Mouse (Mus musculus): ENCODE measurements around the gene Nexn. TPM values are rescaled to one million over a fixed set of nuclear protein-coding genes. Genes with fewer than 3 reads are reported as not detected.
A peak's percentile ranks its signal among the peaks of the same experiment; 100 is the strongest.

The Nexn gene
- polyA plus RNA-seq, 1 experiment = 0.38 TPM

DNA sequence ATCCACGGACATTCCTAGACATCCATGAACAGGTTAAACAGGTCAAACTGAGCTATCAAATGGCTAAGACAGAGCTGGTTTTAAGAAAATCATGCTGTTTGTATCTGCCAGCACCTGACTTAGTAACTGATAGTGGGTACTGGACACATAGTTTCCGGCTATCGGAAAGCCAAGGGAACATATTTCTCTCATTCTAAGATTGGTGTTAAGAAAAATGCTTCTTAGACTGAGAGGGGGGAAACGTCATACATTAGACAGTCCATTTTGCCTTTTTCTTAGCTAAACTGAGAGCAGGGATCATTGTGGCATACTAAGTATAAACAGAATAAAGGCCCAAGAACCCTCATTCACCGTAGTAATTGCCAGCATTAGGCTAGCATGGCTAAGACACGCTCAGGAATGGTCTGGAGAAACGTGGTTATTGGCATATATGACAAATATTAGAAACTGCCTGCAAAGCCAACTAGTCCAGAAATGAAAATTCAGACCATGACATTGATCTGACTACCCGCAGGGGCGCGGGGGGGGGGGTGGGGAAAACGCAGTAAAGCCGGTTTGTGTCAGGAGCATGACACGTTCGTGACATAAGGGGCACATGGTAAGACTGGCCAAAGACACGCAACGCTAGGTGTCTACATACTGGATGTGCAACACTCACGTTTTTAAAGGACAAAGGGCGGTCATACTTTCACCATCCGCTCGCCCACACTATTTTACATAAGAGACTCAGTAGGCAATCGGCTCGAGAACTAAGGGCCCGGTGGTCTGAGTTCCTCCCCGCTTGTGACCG, 56.8 kb downstream of the Nexn start:
- WGBS = 1% methylated on average over 25 of the region's 25 CpGs
- peak overlapping the region; percentile 97 for H3K4me3 ChIP-seq (ENCODE audit: insufficient read depth, low read depth, low read length)
- DNase-seq = peak; percentile 63
- peaks cover 20% of the 10 kb centered on the region for H3K4me1 ChIP-seq (ENCODE audit: control insufficient read depth, insufficient read depth, low read length)
- TF ChIP-seq POLR2A (IDR thresholded peaks at IDR 0.05; ENCODE audit: low read depth, low read length) (no peak), CTCF (conservative IDR thresholded peaks at IDR 0.05; ENCODE audit: insufficient read depth, insufficient read length, low read depth, low read length) (no peak)
- no peaks in the 10 kb centered on the region for H3K36me3 ChIP-seq (ENCODE audit: control insufficient read depth, insufficient read depth, low read length)
- H3K27ac ChIP-seq (ENCODE audit: insufficient read depth, low read depth, low read length) = peak overlapping the region; percentile 100
- H3K27me3 ChIP-seq (replicated peaks; ENCODE audit: control insufficient read depth, insufficient read depth, low read length) = no peaks in the 10 kb centered on the region

DNA sequence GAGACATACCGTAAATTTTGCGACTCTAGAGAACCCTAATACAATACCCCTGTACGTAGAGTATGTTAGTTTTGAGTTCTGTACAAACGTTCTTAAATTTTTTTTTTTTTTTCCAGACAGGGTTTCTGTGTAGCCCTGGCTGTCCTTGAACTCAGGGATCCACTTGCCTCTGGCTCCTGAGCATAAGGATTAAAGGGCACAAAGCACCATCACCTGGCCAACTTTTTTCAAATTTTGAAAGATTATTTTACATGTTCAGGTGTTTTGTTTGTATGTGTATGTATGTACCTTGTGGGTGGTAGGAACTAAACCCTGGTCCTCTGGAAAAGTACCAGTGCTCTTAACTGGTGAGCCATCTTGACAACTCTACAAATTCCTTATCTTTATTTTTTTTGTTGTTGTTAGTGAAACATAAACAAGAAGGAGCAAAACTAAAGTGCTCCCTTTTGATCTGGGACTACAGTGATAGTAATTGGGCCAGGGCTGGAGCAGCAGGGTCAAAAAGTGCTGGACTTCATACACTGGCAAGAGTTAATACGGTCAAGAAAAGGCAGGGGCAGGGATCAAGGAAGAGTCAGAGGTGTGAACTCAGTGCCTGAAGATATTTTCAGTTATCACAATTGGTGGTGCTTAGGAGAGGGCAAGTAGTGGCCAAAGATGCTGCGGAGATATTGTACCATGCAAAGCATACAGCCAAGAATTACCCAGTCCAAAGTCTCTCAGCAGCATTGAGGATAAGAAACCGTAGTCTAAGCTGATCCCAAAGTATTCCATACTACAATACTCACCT, 57.9 kb downstream of the Nexn start:
- WGBS = 81% methylated on average over 7 of the region's 7 CpGs

GRCm38 (mm10) chr3:152207156-152207555, 59.0 kb downstream of the Nexn start:
- no peak for DNase-seq
- no peaks in the 10 kb centered on the region for H3K27me3 ChIP-seq (replicated peaks; ENCODE audit: control insufficient read depth, insufficient read depth, low read length)
- 97% methylated on average over 4 of the region's 4 CpGs for WGBS
- no peak for TF ChIP-seq CTCF (conservative IDR thresholded peaks at IDR 0.05; ENCODE audit: insufficient read depth, insufficient read length, low read depth, low read length)
- TF ChIP-seq POLR2A (IDR thresholded peaks at IDR 0.05; ENCODE audit: low read depth, low read length) = no peak
- H3K36me3 ChIP-seq (ENCODE audit: control insufficient read depth, insufficient read depth, low read length) = no peaks in the 10 kb centered on the region
- no peak overlapping the region for H3K4me3 ChIP-seq (ENCODE audit: insufficient read depth, low read depth, low read length)
- peaks cover 12% of the 10 kb centered on the region for H3K4me1 ChIP-seq (ENCODE audit: control insufficient read depth, insufficient read depth, low read length)
- H3K27ac ChIP-seq (ENCODE audit: insufficient read depth, low read depth, low read length) = no peak overlapping the region

More for the DNA sequence above, 57.9 kb downstream of the Nexn start:
- H3K36me3 ChIP-seq (ENCODE audit: control insufficient read depth, insufficient read depth, low read length) = no peaks in the 10 kb centered on the region
- no peak for TF ChIP-seq POLR2A (IDR thresholded peaks at IDR 0.05; ENCODE audit: low read depth, low read length)
- TF ChIP-seq CTCF (conservative IDR thresholded peaks at IDR 0.05; ENCODE audit: insufficient read depth, insufficient read length, low read depth, low read length) = no peak
- H3K27ac ChIP-seq (ENCODE audit: insufficient read depth, low read depth, low read length) = no peak overlapping the region
- H3K27me3 ChIP-seq (replicated peaks; ENCODE audit: control insufficient read depth, insufficient read depth, low read length) = no peaks in the 10 kb centered on the region
- peak; percentile 22 for DNase-seq
- H3K4me3 ChIP-seq (ENCODE audit: insufficient read depth, low read depth, low read length) = no peak overlapping the region
- peaks cover 18% of the 10 kb centered on the region for H3K4me1 ChIP-seq (ENCODE audit: control insufficient read depth, insufficient read depth, low read length)

GRCm38 (mm10) chr3:152204577-152204976, 61.6 kb downstream of the Nexn start:
- H3K4me1 ChIP-seq (ENCODE audit: control insufficient read depth, insufficient read depth, low read length) = peaks cover 9% of the 10 kb centered on the region; the same call in 1 of the 2 replicates
- H3K36me3 ChIP-seq (ENCODE audit: control insufficient read depth, insufficient read depth, low read length) = no peaks in the 10 kb centered on the region
- DNase-seq = no peak
- no peak overlapping the region for H3K4me3 ChIP-seq (ENCODE audit: insufficient read depth, low read depth, low read length)
- no peaks in the 10 kb centered on the region for H3K27me3 ChIP-seq (replicated peaks; ENCODE audit: control insufficient read depth, insufficient read depth, low read length)
- WGBS = 90% methylated on average over 3 of the region's 3 CpGs
- no peak overlapping the region for H3K27ac ChIP-seq (ENCODE audit: insufficient read depth, low read depth, low read length)
- TF ChIP-seq CTCF (conservative IDR thresholded peaks at IDR 0.05; ENCODE audit: insufficient read depth, insufficient read length, low read depth, low read length) (no peak), POLR2A (IDR thresholded peaks at IDR 0.05; ENCODE audit: low read depth, low read length) (no peak)

GRCm38 (mm10) chr3:152203996-152204395, 62.2 kb downstream of the Nexn start:
- DNase-seq = no peak
- Histone ChIP-seq H3K27ac (ENCODE audit: insufficient read depth, low read depth, low read length) (no peak overlapping the region), H3K27me3 (replicated peaks; ENCODE audit: control insufficient read depth, insufficient read depth, low read length) (no peaks in the 10 kb centered on the region), H3K36me3 (ENCODE audit: control insufficient read depth, insufficient read depth, low read length) (no peaks in the 10 kb centered on the region), H3K4me3 (ENCODE audit: insufficient read depth, low read depth, low read length) (no peak overlapping the region), H3K4me1 (ENCODE audit: control insufficient read depth, insufficient read depth, low read length) (peaks cover 6% of the 10 kb centered on the region; the same call in 1 of the 2 replicates)
- 75% methylated on average over 3 of the region's 3 CpGs for WGBS
- TF ChIP-seq CTCF (conservative IDR thresholded peaks at IDR 0.05; ENCODE audit: insufficient read depth, insufficient read length, low read depth, low read length) (no peak), POLR2A (IDR thresholded peaks at IDR 0.05; ENCODE audit: low read depth, low read length) (no peak)

DNA sequence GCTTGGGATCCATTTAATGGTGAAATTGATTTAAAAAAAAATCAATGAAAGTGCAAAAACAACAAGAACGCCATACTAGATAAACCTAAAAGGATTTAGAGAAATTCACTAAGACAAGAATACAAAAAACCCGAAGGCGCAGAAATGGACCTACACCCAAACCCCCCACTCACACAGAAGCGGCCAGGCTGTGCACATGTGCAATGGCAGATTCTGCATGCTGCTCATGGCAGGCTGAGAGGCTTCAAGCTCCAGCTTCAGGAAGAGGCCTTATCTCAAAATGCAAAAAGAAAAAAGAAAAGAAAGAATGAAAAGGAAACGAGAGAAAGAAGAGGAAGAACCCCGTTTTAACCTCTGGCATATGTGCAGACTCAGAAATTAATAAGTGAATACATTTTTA, 62.7 kb downstream of the Nexn start:
- no peak for DNase-seq
- Histone ChIP-seq H3K27ac (ENCODE audit: insufficient read depth, low read depth, low read length) (no peak overlapping the region), H3K36me3 (ENCODE audit: control insufficient read depth, insufficient read depth, low read length) (no peaks in the 10 kb centered on the region), H3K4me1 (ENCODE audit: control insufficient read depth, insufficient read depth, low read length) (peaks cover 3% of the 10 kb centered on the region; the same call in 1 of the 2 replicates), H3K4me3 (ENCODE audit: insufficient read depth, low read depth, low read length) (no peak overlapping the region), H3K27me3 (replicated peaks; ENCODE audit: control insufficient read depth, insufficient read depth, low read length) (no peaks in the 10 kb centered on the region)
- no peak for TF ChIP-seq CTCF (conservative IDR thresholded peaks at IDR 0.05; ENCODE audit: insufficient read depth, insufficient read length, low read depth, low read length)
- no peak for TF ChIP-seq POLR2A (IDR thresholded peaks at IDR 0.05; ENCODE audit: low read depth, low read length)
- 90% methylated on average over 6 of the region's 6 CpGs for WGBS

DNA sequence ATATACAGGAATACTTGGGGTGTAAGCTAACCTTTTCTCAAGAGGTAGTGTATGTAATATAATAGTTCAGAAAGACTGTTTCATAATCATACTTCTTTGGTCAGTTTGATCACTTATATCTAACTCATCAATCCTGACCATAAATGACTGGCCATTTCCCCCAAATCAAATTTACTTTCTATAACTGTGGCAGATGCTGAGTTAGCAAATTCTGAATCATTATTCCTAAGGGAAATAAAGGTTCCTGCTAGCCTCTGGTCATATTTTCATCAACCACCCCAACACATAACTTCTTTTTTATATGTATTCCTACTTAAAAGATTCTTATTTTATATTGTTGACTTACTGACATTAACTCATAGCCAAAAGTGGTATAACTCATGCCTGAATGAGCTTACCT, 63.2 kb downstream of the Nexn start:
- no peak overlapping the region for H3K27ac ChIP-seq (ENCODE audit: insufficient read depth, low read depth, low read length)
- H3K4me1 ChIP-seq (ENCODE audit: control insufficient read depth, insufficient read depth, low read length) = 0 out of 2 replicates have a peak, but pooled peaks cover 2% of the 10 kb centered on the region
- TF ChIP-seq CTCF (conservative IDR thresholded peaks at IDR 0.05; ENCODE audit: insufficient read depth, insufficient read length, low read depth, low read length) (no peak), POLR2A (IDR thresholded peaks at IDR 0.05; ENCODE audit: low read depth, low read length) (no peak)
- no peak overlapping the region for H3K4me3 ChIP-seq (ENCODE audit: insufficient read depth, low read depth, low read length)
- no peak for DNase-seq
- no peaks in the 10 kb centered on the region for H3K36me3 ChIP-seq (ENCODE audit: control insufficient read depth, insufficient read depth, low read length)
- H3K27me3 ChIP-seq (replicated peaks; ENCODE audit: control insufficient read depth, insufficient read depth, low read length) = no peaks in the 10 kb centered on the region

All from kidney, adult 2 months (tissue).